Mouse (Mus musculus): ENCODE results near the gene Sox30.
"Not testable (repeated sequence)": the region's sequence is repeated elsewhere in the genome, so short reads cannot be mapped to it uniquely, and the experiment has no call there.

Sox30 gene

DNA sequence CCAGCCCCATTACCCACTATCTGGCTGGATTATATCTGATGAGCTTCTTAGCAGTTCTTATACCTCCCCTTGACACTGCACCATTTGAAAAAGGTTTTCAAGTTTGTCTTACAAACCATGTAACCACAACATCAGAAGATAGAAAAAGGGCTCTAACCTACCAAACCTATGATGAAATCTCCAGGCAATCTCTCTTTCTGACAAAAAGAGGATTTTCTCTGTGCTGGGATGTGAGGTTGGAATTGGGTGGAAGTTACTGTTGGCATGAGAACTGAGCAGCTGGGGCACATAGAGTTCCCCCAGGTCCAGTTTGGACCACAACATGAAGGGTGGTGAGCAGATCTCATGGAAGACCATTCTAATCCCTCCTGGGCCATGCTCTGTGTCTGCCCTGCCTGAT, 41.7 kb downstream of the Sox30 start:
- DNase-seq = no peak

DNA sequence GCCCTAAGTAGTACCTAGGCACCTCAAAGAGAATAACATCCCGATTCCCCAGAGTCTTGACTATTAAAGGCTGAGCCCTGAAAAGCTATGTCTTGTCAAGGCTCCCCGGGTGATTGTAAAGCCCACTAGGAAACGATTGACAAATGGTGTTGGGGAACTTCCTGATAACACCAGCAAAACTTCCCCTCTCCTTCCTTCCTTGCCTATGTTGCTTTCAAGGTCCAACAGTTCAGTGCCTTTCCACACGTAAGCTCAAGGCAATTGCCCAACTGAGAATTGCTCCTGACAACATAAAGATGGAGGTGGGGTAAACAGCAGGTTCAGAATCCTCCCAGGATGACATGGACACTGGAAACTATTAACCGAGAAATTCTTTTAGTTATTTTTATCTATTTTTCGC, 42.9 kb downstream of the Sox30 start:
- DNase-seq = no peak

DNA sequence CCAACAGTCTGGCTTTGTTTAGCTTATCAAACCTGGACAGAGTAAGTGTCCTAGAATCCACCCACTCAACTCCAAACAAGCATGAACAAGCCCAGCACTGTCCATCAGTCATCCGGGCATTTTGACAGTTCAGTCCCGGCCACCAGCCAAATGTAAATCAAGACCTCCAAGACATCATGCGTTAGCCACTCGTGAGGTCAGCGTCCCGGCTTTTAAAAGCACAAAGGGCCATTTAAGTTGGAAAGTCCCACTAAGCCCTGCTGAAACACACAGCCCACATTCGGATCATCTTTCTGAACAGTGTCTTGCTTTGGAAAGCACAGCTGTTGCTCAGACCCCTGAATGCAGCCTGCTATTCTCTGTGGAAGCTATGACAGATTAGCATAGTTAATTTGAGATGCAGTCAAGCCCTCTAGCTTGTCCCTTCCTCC, 45.9 kb downstream of the Sox30 start:
- DNase-seq = no peak

DNA sequence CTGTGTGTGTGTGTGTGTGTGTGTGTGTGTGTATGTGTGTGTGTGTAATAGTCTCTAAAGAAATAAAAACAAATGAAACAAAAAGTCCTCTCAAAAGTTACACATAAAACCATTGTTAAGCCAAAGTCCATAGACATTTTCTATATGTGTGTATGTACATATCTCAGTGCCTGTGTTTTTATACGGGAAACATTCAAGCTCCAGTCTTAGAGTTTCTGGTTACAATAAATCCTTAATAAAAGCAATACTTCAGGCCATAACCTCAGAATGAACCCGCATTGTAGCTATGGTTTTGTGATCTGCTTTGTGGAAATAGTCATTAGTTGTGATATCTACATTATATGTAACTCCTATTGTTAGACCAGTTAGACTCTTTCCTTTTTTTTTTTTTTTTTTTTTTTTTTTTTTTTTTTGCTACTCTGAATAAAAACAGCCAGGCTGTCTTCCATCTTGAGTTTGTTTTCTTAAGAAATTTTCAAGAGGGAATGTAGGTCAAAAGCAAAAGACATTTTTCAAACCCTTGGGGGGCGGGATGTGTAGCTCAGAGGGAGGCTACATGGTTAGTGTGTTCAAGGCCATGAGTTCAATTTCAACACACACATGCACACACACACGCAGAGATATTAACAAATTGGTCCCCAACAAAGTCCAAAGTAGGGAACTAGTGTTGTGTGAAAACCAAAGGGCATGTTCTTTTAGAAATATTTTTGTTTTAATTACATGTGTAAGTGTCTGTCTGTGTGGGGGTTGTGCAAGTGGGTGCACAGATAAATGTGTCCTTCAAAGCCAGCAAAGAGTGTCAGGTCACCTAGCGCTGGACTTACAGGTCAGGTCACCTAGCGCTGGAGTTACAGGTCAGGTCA, 48.1 kb downstream of the Sox30 start:
- DNase-seq = no peak

DNA sequence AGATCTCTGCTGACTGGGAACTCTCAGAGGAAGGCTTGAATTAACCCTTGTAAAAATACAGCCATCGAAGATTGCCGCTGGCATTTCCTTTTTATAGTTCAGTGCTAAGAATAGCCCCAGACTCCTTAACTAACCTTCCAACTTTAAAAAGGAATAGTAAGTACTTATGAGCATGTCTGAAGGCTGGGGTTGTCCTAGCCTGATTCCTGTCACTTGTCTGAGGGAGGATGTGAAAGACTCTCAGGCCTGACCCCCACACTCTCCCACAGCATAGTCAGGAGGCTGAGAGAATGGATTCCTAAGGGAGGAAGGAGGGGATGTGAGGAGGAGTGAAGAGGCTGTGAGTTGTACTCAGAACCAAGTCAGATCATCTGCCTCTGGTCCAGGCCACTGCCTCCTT, 49.4 kb downstream of the Sox30 start:
- DNase-seq = no peak

DNA sequence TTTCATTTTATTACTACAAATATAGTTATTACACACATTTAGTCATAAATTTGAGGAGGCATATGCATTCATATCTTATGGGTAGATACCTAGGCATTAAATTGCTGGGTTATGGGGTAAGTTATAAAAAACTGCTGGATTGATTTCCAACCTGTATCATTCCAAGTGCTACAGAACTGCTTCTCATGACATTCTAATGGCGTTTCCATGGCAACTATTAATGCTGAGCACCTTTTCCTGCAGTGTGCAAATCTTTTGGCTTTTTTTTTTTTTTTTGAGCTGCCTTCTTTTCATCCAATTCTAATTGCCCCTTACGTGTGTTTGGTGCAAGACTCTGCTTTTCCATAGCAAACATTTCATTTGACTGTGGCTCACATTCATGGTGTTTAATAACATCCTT, 49.9 kb downstream of the Sox30 start:
- DNase-seq = no peak

DNA sequence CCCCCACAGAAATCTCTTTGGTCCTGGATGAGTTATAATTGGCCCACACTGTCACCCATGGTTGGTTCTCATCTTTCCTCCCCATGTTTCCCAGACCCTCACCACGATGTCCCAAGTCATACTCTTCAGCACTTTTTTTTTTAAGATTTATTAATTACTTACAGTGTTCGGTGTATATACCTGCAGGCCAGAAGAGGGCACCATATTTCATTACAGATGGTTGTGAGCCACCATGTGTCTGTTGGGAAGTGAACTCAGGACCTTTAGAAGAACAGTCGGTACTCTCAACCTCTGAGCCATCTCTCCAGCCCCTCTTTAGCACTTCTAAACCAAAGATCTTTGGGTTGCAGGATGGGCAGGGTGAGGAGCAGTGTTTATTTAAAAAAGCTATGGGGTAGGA, 51.4 kb downstream of the Sox30 start:
- no peak for DNase-seq

DNA sequence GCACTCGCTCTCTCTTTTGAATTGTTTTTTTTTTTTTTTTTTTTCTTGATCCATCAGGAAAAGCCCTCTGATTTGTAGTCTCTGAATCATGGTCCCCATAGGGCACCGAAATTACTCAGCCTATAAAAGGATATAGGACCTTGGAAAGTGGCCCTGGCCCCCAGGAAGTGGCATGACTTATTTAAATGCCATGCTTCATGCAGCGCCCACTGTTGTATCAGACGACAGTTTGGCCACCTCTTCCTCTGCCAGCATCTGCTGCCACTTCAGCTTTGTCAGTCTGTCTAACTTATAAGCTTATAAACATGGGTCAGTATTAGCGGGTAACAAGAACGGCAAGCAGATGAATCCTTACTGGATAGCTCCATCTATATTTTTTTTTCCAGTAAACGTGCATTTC, 52.8 kb downstream of the Sox30 start:
- no peak for DNase-seq

DNA sequence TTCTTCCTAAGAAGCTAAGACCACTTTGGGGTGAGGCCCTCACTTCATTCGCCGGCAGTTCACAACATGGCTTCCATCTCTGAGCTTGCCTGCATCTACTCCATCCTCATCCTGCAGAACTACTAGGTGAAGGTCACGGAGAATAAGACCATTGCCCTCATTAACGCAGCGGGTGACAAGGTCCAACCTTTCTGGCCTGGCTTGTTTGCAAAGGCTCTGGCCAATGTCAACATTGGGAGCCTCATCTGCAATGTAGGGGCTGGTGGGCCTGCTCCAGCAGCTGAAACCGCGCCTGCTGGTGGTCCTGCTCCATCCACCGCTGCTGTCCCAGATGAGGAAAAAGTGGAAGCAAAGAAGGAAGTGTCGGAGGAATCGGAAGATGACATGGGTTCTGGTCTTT, 56.3 kb downstream of the Sox30 start:
- no peak for DNase-seq

DNA sequence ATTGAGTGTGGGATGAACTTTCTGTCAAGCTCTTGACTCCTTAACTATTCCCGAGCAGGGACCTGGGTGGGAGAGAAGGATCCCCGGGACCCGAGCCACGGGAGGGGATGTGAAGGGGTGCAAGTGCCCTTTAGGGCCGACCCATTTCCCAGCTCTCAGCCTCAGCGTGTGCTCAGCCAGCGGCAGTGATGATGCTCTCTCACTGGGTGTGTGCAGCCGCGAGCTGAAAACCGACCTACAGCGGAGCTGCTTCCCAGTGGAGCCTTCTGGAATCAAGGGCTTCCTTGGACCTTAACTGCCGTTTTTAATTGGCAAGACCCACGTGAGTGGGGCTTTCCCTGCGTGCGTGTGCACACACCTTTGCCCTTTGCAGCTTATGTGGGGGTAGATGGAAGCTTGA, 58.8 kb downstream of the Sox30 start:
- no peak for DNase-seq

DNA sequence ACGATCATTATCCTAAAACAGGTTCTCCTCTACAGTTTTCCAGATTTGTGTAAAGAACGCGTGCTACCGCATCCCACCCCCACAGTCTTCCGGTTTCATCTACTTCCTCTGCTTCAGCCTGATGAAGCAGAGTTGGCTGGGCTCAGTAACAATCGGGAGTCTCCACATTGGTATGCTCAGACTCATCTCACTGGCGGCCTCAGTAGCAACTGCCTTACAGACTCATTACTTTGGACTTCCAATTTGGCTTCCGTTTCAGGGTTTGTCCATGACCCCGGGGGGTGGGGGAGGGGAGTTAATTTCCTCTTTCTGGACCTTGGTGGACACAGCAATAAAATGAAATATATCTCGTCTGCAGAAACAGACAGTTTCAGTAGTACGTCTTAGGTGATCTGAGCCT, 59.2 kb downstream of the Sox30 start:
- DNase-seq = no peak

DNA sequence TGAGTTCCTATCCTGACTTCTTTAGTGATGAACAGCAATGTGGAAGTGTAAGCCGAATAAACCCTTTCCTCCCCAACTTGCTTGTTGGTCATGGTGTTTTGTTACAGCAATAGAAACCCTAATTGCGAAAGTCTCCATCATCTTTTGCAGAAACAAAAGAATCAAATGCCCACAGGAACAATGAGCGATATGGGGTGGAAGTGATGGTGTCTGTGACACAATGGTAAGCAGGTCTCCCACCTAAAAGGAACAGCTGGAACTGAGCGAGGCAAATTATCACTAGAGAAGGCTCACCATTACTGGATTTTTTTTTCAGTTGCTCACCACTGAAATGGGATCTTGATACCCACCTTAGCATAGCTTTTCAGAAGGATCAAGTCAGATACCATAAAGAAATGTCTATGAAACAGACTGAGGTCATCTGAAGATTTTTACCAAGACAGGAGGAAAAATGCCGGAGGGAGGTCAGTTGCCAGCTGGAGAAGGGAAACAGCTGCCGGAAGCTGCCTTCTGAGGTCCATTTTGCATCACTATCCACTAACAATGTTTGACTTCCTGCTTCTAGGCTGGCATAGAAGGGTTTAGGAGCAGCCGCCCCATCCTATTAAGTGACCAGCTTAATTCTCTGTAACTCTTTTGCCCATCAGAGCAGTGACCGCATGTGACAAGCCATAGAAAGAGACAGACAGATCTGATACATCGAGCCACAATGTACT, 60.9 kb downstream of the Sox30 start:
- no peak for DNase-seq

DNA sequence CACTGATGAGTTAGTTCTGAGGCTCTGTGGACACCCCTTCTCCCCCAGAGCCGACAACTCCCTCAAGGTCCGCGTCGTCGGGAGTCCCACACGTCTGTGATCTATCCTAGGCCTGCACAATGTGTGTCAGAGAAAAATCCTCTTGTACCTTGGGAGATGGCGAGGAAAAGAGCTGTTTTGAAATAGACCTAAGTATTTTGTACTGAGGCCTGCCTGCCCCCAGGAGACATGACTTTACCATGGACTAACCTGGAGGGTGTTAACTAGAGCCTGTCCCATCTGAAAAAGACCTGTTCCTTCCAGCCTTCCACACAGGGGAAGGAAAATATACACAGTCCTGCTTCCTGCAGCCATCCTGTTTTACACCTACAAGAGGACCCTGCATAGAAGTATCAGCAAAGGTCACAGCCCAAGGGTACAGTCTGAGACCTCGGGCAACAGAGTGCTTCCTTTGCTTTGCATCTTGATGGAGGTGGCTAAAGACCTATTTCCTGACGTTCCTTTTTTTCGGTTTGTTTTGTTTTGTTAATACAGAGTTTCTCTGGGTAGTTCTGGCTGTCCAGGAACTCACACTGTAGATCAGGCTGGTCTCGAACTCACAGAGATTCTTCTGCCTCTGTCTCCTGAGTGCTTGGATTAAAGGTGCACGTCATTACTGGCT, 61.6 kb downstream of the Sox30 start:
- no peak for DNase-seq

DNA sequence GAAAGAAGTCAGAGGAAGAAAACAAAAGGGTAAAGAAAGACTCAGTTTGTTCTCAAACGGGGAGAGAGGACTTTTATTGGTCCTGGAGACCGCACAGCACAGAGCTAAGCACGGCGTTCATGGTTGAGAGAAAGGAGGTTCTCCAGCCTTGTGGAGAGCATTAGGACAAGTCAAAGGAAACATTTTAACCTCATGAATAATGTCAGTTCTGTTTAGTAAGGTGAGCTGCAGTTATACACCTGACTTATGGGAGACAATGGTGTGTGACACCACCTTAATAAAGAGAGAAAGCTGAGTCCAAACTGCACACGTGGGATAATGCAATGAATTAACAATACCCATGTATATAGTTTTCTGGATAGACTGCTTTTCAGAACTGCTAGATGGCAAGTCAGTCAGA, 64.7 kb downstream of the Sox30 start:
- no peak for DNase-seq

DNA sequence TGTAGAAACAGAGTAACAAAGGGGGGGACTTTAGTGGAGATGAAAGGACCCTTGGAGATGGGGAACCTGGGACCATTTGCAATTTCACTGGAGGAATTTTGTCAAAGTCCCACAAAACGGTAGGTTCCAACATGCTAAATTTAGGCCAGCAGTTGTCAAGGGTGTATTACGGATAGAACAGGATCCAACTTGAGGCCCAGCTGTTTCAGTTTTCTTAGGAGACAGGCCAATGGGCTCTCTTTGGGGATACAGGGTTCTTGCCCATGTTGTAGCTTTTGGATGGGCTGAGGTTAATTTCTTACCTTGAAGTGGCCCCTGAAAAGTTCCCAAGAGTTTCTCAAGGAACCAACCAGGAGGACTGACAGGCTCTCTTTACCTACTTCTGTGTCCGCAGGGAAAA, 67.2 kb downstream of the Sox30 start:
- no peak for DNase-seq

DNA sequence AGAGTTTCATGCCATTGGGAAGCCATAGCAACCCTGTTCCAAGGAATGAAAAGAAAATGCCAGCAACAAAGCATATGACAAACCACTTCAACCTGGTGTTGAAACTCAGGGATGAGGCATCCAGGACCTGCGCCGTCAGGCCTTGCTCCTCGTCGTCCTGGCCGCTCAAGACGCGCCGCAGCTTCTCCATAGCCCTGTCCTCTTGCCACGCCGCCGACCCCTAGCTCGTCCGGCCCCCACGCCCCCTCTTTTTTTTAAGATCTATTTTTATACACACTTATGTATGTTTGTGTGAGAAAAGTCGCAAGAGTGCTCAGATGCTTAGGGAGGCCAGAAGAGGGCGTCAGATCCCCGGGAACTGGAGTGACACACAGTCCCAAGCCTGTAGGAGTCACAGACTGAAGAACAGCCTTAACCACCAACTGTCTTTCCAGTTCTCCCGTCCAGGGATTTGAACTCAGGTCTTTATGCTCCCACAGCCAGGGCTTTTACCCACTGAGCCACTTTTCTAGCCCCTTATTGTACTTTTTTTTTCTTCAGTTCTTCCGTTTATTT, 72.1 kb downstream of the Sox30 start, which contains the start of gene Gm12166:
Gene Gm12166 (minus strand): TSS at position 217 of the 555 bp plus-strand sequence.
- peak; percentile 66 to 68 for DNase-seq

DNA sequence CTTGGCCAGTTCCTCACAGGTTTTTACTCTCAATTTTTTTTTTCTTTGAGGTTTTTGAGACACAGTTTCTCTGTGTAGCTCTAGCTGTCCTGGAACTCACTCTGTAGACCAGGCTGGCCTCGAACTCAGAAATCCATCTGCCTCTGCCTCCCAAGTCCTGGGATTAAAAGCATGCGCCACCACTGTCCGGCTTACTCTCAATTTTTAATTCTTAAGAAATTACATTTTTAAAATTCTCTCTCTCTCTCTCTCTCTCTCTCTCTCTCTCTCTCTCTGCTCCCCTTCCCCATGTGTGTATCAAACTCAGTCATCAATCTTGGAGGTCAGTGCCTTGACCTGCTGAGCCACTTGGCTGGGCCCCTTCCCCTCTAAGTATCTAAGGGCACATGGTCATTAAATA, 73.3 kb downstream of the Sox30 start:
- DNase-seq = not testable (repeated sequence)

DNA sequence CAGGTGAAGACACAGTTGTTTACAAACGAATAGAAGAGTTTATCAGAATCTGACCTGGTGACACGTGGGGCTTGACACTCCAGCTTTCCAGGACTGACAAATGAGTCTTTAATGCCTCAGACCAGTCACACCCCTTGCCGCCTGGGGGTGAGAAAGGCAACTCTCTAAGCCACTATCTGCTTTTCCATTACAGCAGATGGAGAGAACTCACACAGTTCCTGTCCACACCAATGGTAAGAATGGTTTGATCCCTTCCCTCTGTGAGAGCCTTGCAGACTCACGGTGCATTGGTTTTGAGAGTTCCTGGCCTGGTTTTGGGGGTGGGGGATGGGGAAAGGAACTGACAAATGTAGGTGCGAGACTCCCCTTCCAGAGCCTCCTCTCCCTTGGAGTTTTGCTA, 74.2 kb downstream of the Sox30 start:
- no peak for DNase-seq

DNA sequence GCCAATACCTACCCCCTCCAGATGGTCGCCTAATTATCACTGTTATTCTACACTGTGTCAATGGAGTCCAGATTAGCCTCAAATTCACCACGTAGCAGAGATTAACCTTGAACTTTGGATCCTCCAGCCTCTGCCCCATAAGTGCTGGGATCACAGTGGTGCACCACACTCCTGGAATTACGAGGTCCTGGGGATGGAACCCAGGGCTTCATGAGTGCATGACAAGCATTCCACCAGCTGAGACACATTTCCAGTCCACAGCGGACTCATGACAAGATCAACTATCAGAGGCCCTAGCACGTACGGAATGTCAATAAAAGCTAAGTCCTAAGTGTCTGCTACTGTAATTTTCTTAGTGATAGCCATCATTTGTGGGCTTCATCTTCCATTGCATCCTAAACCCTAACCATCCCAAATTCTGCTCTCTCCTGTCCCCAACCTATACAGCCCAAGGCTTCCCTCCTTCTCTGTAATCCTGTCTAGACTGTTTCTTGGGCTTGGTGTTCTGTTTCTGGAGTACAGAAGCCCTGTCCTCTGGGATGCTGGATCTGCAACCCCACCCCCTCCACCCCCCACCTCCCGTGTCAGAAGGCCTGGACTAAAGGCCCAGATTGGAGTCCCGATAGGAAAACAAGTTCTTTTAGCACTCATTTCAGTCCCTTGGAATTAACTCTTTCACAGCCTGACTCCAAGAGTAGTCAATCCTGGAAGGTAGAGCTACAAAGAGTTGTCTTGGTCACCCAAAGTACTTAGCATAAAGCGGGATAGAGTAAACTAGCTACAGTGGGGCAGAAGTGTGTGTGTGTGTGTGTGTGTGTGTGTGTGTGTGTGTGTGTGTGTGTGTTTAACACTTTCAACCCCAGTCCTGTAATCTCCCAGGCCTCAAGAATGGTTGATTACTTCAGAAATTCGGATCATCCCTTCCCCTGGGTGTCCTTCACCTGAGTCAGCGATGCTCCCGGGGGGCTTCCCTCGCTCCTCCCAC, 75.1 kb downstream of the Sox30 start:
- DNase-seq = no peak

DNA sequence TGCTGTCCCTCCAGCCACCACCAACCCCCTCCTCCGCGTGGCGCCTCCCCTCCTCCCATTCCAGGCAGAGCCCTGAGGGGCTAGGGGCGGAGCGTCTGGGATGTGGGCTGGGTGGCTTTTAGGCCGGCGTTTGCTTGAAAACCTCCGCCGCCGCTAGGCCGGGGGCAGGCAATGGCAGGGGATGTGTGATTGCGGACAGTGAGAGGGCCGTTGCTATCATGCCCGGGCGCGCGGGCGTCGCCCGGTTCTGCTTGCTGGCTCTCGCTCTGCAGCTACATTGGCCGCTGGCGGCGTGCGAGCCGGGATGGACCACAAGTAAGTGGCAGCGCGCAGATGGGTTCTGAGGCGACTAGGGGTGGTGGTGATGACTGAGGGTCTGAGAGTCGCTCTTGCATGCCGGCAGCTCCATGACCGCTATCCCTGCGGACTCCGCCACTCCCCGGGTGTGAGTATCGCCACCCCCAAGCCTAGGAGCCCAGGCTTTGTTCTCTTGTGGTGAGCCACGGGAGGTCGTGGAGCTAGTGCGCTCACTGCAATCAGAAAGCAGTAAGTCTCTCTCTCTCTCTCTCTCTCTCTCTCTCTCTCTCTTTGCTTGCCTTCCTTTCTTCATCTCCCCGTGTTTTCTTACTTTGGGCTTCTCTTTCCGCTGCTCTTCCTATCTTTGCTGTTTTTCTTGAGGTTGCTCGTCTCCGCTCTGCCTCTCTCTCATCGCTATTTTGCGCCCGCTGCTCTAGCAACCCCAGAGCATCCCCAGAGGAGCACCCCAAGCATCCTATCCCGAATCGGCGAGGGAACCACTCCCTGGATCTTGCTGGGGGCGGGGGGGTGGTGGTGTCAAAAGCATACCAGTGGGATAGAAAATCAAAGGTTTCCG, 76.0 kb downstream of the Sox30 start, which contains the start of gene Adam19:
Gene Adam19 (plus strand): TSS at position 97 of the 874 bp plus-strand sequence.
- DNase-seq = peak; percentile 55 to 75
